Mouse (Mus musculus) CH12.LX (cell line): ENCODE results near the gene Usp47. TPM values are rescaled to one million over a fixed set of nuclear protein-coding genes. Genes with fewer than 3 reads are reported as not detected.

Experiments used
- DNase-seq: peaks from one replicate; pipeline ENCODE4 v3.0.0-alpha.2; 2013; ENCODE audit errors: extremely low read depth
- H3K27ac ChIP-seq: 2 replicates; pipeline ENCODE4 v1.5.1; 2012; ENCODE audit warnings: low read depth, mild to moderate bottlenecking, control low read depth, moderate library complexity; ENCODE audit not compliant: insufficient read depth
- H3K27me3 ChIP-seq: replicated peaks from 2 replicates; pipeline ENCODE3; 2012; ENCODE audit warnings: inconsistent platforms
- H3K36me3 ChIP-seq, 2 experiments: replicated peaks in 1 of 2; 2 replicates each; pipeline versions ENCODE3 to v1.6.1; 2012; ENCODE audit warnings: inconsistent platforms in 1 of 2, low read length in 1 of 2, mild to moderate bottlenecking in 1 of 2, mixed read lengths in 1 of 2, moderate library complexity in 1 of 2; ENCODE audit not compliant: control insufficient read depth in 1 of 2, insufficient read depth in 1 of 2
- H3K4me1 ChIP-seq, 2 experiments: 2 replicates each; pipeline ENCODE4 v1.6.1; 2012; ENCODE audit warnings: inconsistent platforms in 1 of 2, moderate library complexity in 1 of 2; ENCODE audit not compliant: insufficient read depth in 2 of 2, control insufficient read depth in 1 of 2
- H3K4me2 ChIP-seq: 2 replicates; pipeline ENCODE4 v1.6.1; 2012; ENCODE audit warnings: low read depth, mild to moderate bottlenecking, control low read depth; ENCODE audit not compliant: poor library complexity, insufficient read depth, severe bottlenecking
- H3K4me3 ChIP-seq, 3 experiments: fragments of 150-350 bp in 1 of 3; sonication (generic) in 1 of 3; replicated peaks in 1 of 3; 2 replicates each; pipeline versions ENCODE3 to v1.5.1; 2011 to 2012; ENCODE audit warnings: low read depth in 2 of 3, low read length in 2 of 3, mild to moderate bottlenecking in 2 of 3, moderate library complexity in 2 of 3, control low read depth in 1 of 3, improper control_type of control experiment in 1 of 3, inconsistent platforms in 1 of 3, mixed read lengths in 1 of 3; ENCODE audit not compliant: poor library complexity in 1 of 3
- H3K79me2 ChIP-seq: replicated peaks from 2 replicates; pipeline ENCODE4 v1.6.1; 2012; ENCODE audit warnings: mild to moderate bottlenecking, moderate library complexity; ENCODE audit not compliant: control insufficient read depth, poor library complexity, insufficient read depth, severe bottlenecking; ENCODE audit errors: extremely low read depth
- H3K9ac ChIP-seq: 2 replicates; pipeline ENCODE4 v1.6.1; 2012; ENCODE audit warnings: low read depth, mild to moderate bottlenecking, control low read depth, moderate library complexity; ENCODE audit not compliant: insufficient read depth
- H3K9me3 ChIP-seq: replicated peaks from 2 replicates; pipeline ENCODE3; 2012; ENCODE audit warnings: low read length, inconsistent platforms, mixed read lengths
- CHD1 ChIP-seq: IDR thresholded peaks from 2 replicates; pipeline ENCODE4 v1.6.1; 2012; ENCODE audit warnings: low read depth, low read length, improper control_type of control experiment, inconsistent platforms
- CHD2 ChIP-seq: IDR thresholded peaks from 2 replicates; pipeline ENCODE4 v1.6.1; 2011; ENCODE audit warnings: low read length, improper control_type of control experiment
- E2F4 ChIP-seq: IDR thresholded peaks from 2 replicates; pipeline ENCODE4 v1.6.1; 2011; ENCODE audit warnings: low read depth, low read length, improper control_type of control experiment; ENCODE audit not compliant: insufficient replicate concordance
- EP300 ChIP-seq: IDR thresholded peaks from 2 replicates; pipeline ENCODE4 v1.6.1; 2011; ENCODE audit warnings: low read length, improper control_type of control experiment
- ETS1 ChIP-seq: conservative IDR thresholded peaks from 2 replicates; pipeline ENCODE4 v1.6.1; 2012; ENCODE audit warnings: low read depth, mild to moderate bottlenecking, inconsistent platforms, low read length, improper control_type of control experiment, moderate library complexity
- JUND ChIP-seq: conservative IDR thresholded peaks from 2 replicates; pipeline ENCODE4 v1.6.1; 2011; ENCODE audit warnings: low read depth, low read length, improper control_type of control experiment
- KAT2A ChIP-seq: IDR thresholded peaks from 2 replicates; pipeline ENCODE4 v1.6.1; 2012; ENCODE audit warnings: low read length, improper control_type of control experiment, inconsistent platforms; ENCODE audit not compliant: insufficient replicate concordance
- MAFK ChIP-seq: IDR thresholded peaks from 2 replicates; pipeline ENCODE4 v1.6.1; 2011; ENCODE audit warnings: low read length, improper control_type of control experiment; ENCODE audit not compliant: insufficient replicate concordance
- MYC ChIP-seq: IDR thresholded peaks from 2 replicates; pipeline ENCODE4 v1.6.1; 2011; ENCODE audit warnings: low read depth, mild to moderate bottlenecking, improper control_type of control experiment, low read length
- NELFE ChIP-seq: IDR thresholded peaks from 2 replicates; pipeline ENCODE4 v1.6.1; 2011; ENCODE audit warnings: low read depth, low read length, improper control_type of control experiment
- NRF1 ChIP-seq: IDR thresholded peaks from 2 replicates; pipeline ENCODE4 v1.6.1; 2014; ENCODE audit warnings: low read depth, mild to moderate bottlenecking, inconsistent platforms, low read length, improper control_type of control experiment, moderate library complexity
- POLR2A ChIP-seq: IDR thresholded peaks from 2 replicates; pipeline ENCODE4 v1.6.1; 2011; ENCODE audit warnings: low read depth, mild to moderate bottlenecking, improper control_type of control experiment, low read length
- POLR2AphosphoS2 ChIP-seq: IDR thresholded peaks from 2 replicates; pipeline ENCODE4 v1.6.1; 2011; ENCODE audit warnings: low read depth, low read length, improper control_type of control experiment
- RAD21 ChIP-seq: IDR thresholded peaks from 2 replicates; pipeline ENCODE4 v1.6.1; 2011; ENCODE audit warnings: low read depth, mild to moderate bottlenecking, low read length, improper control_type of control experiment, moderate library complexity
- SIN3A ChIP-seq: IDR thresholded peaks from 2 replicates; pipeline ENCODE4 v1.6.1; 2012; ENCODE audit warnings: low read length, improper control_type of control experiment, inconsistent platforms
- SMC3 ChIP-seq: IDR thresholded peaks from 2 replicates; pipeline ENCODE4 v1.6.1; 2011; ENCODE audit warnings: low read depth, low read length, improper control_type of control experiment
- USF1 ChIP-seq: IDR thresholded peaks from 2 replicates; pipeline ENCODE4 v1.6.1; 2014; ENCODE audit warnings: low read depth, mild to moderate bottlenecking, inconsistent platforms, low read length, improper control_type of control experiment
- USF2 ChIP-seq: conservative IDR thresholded peaks from 2 replicates; pipeline ENCODE4 v1.6.1; 2011; ENCODE audit warnings: low read depth, low read length, improper control_type of control experiment
- ZC3H11A ChIP-seq: IDR thresholded peaks from 2 replicates; pipeline ENCODE4 v1.6.1; 2012; ENCODE audit warnings: low read depth, mild to moderate bottlenecking, inconsistent platforms, low read length, improper control_type of control experiment
- ZMIZ1 ChIP-seq: IDR thresholded peaks from 2 replicates; pipeline ENCODE4 v1.6.1; 2012; ENCODE audit warnings: low read depth, mild to moderate bottlenecking, inconsistent platforms, low read length, improper control_type of control experiment
- dilution Hi-C: fragments of 300-500 bp; cut with MboI; formaldehyde crosslinking; loops from 2 replicates; pipeline ENCODE4 v1.14.3; 2020; ENCODE audit warnings: low sequenced_read_pairs; ENCODE audit not compliant: extremely low pct_unique_long_range_greater_than_20kb, extremely low pct_ligation_motif_present
- in situ Hi-C: fragments of 300-500 bp; cut with MboI; formaldehyde crosslinking; loops from 3 replicates; pipeline ENCODE4 v1.14.3; 2019; ENCODE audit warnings: low sequenced_read_pairs, low pct_ligation_motif_present, low pct_unique_long_range_greater_than_20kb, mixed read lengths
- polyA plus RNA-seq: library from polyadenylated mRNA; unstranded; fragments of >175 nt; gene quantifications from 2 replicates; pipeline ENCODE4 v1.2.1, GENCODE M21; 2012; ENCODE audit warnings: low read depth; ENCODE audit not compliant: insufficient read length
- total RNA-seq, 2 experiments: library from RNA; depleted of rRNA; stranded (reverse); fragments of 300-350 nt in 1 of 2; fragments of >200 nt in 1 of 2; gene quantifications; 2 replicates each; pipeline ENCODE4 v1.2.3; 2012 to 2014

Gene Usp47
- total and polyA plus RNA-seq, 3 experiments: 35.0 to 36.8 (median 35.8) TPM

GRCm38 (mm10) chr7:112138168-112138508 lies 114.8 kb downstream of the Usp47 start:
- no peak for DNase-seq
- H3K4me3 ChIP-seq: no peak overlapping the region
- no peak overlapping the region for H3K4me2 ChIP-seq
- in situ Hi-C loops: no loop called here
- no peak for TF ChIP-seq RAD21
- TF ChIP-seq NRF1: no peak
- no peak for TF ChIP-seq E2F4
- no peak for TF ChIP-seq USF1
- TF ChIP-seq EP300: no peak
- no peak for TF ChIP-seq CHD1
- TF ChIP-seq SMC3: no peak
- no peak for TF ChIP-seq NELFE
- no peak for TF ChIP-seq ZC3H11A
- no peak for TF ChIP-seq MYC
- no peak for TF ChIP-seq KAT2A
- TF ChIP-seq USF2: no peak
- no peak for TF ChIP-seq MAFK
- TF ChIP-seq SIN3A: no peak
- no peak for TF ChIP-seq CHD2
- no peak for TF ChIP-seq ETS1
- no peak for TF ChIP-seq JUND
- no peak for TF ChIP-seq POLR2AphosphoS2
- no peaks in the 10 kb centered on the region for H3K9me3 ChIP-seq
- no peaks in the 10 kb centered on the region for H3K79me2 ChIP-seq
- H3K36me3 ChIP-seq: no peaks in the 10 kb centered on the region
- dilution Hi-C loops: no loop called here
- no peak overlapping the region for H3K27ac ChIP-seq
- H3K4me1 ChIP-seq: peaks cover 15 to 43% of the 10 kb centered on the region in 2 experiments
- no peaks in the 10 kb centered on the region for H3K27me3 ChIP-seq
- no peak overlapping the region for H3K9ac ChIP-seq

- Histone ChIP-seq H3K27me3 (no peaks in the 10 kb centered on the region), H3K27ac (no peak overlapping the region), H3K9ac (no peak overlapping the region), H3K79me2 (no peaks in the 10 kb centered on the region), H3K4me3 (no peak overlapping the region), H3K4me2 (no peak overlapping the region), H3K36me3 (no peaks in the 10 kb centered on the region), H3K9me3 (no peaks in the 10 kb centered on the region), H3K4me1 (peaks cover 20 to 49% of the 10 kb centered on the region in 2 experiments)
- in situ Hi-C loops: no loop called here
- TF ChIP-seq RAD21: no peak
- TF ChIP-seq MYC: no peak
- no peak for TF ChIP-seq POLR2A
- TF ChIP-seq ETS1: no peak
- no peak for TF ChIP-seq USF2
- TF ChIP-seq ZMIZ1: no peak
- TF ChIP-seq NELFE: no peak
- TF ChIP-seq CHD2: no peak
- dilution Hi-C loops: no loop called here
- no peak for DNase-seq
Measured at GRCm38 (mm10) chr7:112138509-112139405, 115.5 kb downstream of the Usp47 start.
